Mouse (Mus musculus): ENCODE results near the gene Arhgdig. TPM values are rescaled to one million over a fixed set of nuclear protein-coding genes. Genes with fewer than 3 reads are reported as not detected.

Arhgdig gene
- total RNA-seq, 2 experiments from 2014 or later = 0.98 TPM; not detected in 1

Other genes starting within 250 kb of the Arhgdig start
- 12.5 and 16.4 TPM in 2 replicates for gene Capn15, start 222.0 kb downstream of the Arhgdig start, total RNA-seq (2014; fragmentation: Nextera tagmentation)
- gene Capn15, start 222.0 kb downstream of the Arhgdig start, total RNA-seq (2017) = 3.2 and 5.3 TPM in 2 replicates
- 1.3 and 3.6 TPM in 2 replicates for gene Rab11fip3, start 138.2 kb downstream of the Arhgdig start, total RNA-seq (2014; fragmentation: Nextera tagmentation)
- gene Rab11fip3, start 138.2 kb downstream of the Arhgdig start, total RNA-seq (2017) = 0.46 and 0.60 TPM in 2 replicates
- 5.7 and 13.3 TPM in 2 replicates for gene Decr2, start 117.4 kb downstream of the Arhgdig start, total RNA-seq (2014; fragmentation: Nextera tagmentation)
- gene Decr2, start 117.4 kb downstream of the Arhgdig start, total RNA-seq (2017) = 14.8 and 17.0 TPM in 2 replicates
- gene Nme4, start 112.2 kb downstream of the Arhgdig start, total RNA-seq (2014; fragmentation: Nextera tagmentation) = 74.1 and 75.1 TPM in 2 replicates
- 41.2 and 43.4 TPM in 2 replicates for gene Nme4, start 112.2 kb downstream of the Arhgdig start, total RNA-seq (2017)
- 5.3 and 8.6 TPM in 2 replicates for gene Tmem8, start 94.5 kb downstream of the Arhgdig start, total RNA-seq (2014; fragmentation: Nextera tagmentation)
- gene Tmem8, start 94.5 kb downstream of the Arhgdig start, total RNA-seq (2017) = 2.1 and 3.7 TPM in 2 replicates
- gene Mrpl28, start 84.3 kb downstream of the Arhgdig start, total RNA-seq (2014; fragmentation: Nextera tagmentation) = 61.7 and 90.4 TPM in 2 replicates
- 47.1 and 68.9 TPM in 2 replicates for gene Mrpl28, start 84.3 kb downstream of the Arhgdig start, total RNA-seq (2017)
- gene Axin1, start 69.1 kb downstream of the Arhgdig start, total RNA-seq (2014; fragmentation: Nextera tagmentation) = 26.9 and 28.3 TPM in 2 replicates
- 147 and 186 TPM in 2 replicates for gene Axin1, start 69.1 kb downstream of the Arhgdig start, total RNA-seq (2017)
- gene Pdia2, start 8.7 kb downstream of the Arhgdig start, total RNA-seq (2014; fragmentation: Nextera tagmentation) = not detected in 2 replicates
- 0.30 TPM in 1 of 2 replicates, not detected in the other for gene Pdia2, start 8.7 kb downstream of the Arhgdig start, total RNA-seq (2017)
- not detected in 2 replicates for gene Rgs11, start 4.8 kb downstream of the Arhgdig start, total RNA-seq (2014; fragmentation: Nextera tagmentation)
- not detected in 2 replicates for gene Rgs11, start 4.8 kb downstream of the Arhgdig start, total RNA-seq (2017)
- gene Fam234a, start 36.5 kb upstream of the Arhgdig start, total RNA-seq (2014; fragmentation: Nextera tagmentation) = 12.8 and 15.4 TPM in 2 replicates
- 5.1 and 6.1 TPM in 2 replicates for gene Fam234a, start 36.5 kb upstream of the Arhgdig start, total RNA-seq (2017)
- 63.7 and 74.9 TPM in 2 replicates for gene Luc7l, start 45.1 kb upstream of the Arhgdig start, total RNA-seq (2014; fragmentation: Nextera tagmentation)
- 60.0 and 122 TPM in 2 replicates for gene Luc7l, start 45.1 kb upstream of the Arhgdig start, total RNA-seq (2017)
- 1.4 TPM in 2 replicates for gene Neurl1b, start 207.0 kb upstream of the Arhgdig start, total RNA-seq (2014; fragmentation: Nextera tagmentation)
- 0.65 and 3.6 TPM in 2 replicates for gene Neurl1b, start 207.0 kb upstream of the Arhgdig start, total RNA-seq (2017)